Mouse (Mus musculus) embryonic facial prominence, embryonic 12.5 days (tissue): ENCODE results near the gene Ddn. TPM values are rescaled to one million over a fixed set of nuclear protein-coding genes. Genes with fewer than 3 reads are reported as not detected.
A peak's percentile ranks its signal among the peaks of the same experiment; 100 is the strongest.

Experiments used
- ATAC-seq: fragments of 200-750 bp; cut with Nextera tagmentation; 2 replicates; pipeline ENCODE4 v1.8.0; 2017; ENCODE audit not compliant: insufficient number of reproducible peaks, insufficient read depth, low FRiP score, low TSS enrichment
- H3K27ac ChIP-seq: fragments of 300-500 bp; sonication (generic); 2 replicates; pipeline ENCODE4 v1.5.1; 2016; ENCODE audit warnings: mild to moderate bottlenecking
- H3K27me3 ChIP-seq: fragments of 300-500 bp; sonication (generic); 2 replicates; pipeline ENCODE4 v1.6.1; 2016; ENCODE audit warnings: mild to moderate bottlenecking, moderate library complexity
- H3K36me3 ChIP-seq: fragments of 300-500 bp; sonication (generic); 2 replicates; pipeline ENCODE4 v1.6.1; 2016; ENCODE audit warnings: mild to moderate bottlenecking
- H3K4me1 ChIP-seq: fragments of 300-500 bp; sonication (generic); 2 replicates; pipeline ENCODE4 v1.6.1; 2016
- H3K4me2 ChIP-seq: fragments of 300-500 bp; sonication (generic); replicated peaks from 2 replicates; pipeline ENCODE4 v1.6.1; 2016; ENCODE audit warnings: mild to moderate bottlenecking, moderate library complexity
- H3K4me3 ChIP-seq: fragments of 300-500 bp; sonication (generic); 2 replicates; pipeline ENCODE4 v1.5.1; 2016; ENCODE audit warnings: mild to moderate bottlenecking
- H3K9ac ChIP-seq: fragments of 300-500 bp; sonication (generic); 2 replicates; pipeline ENCODE4 v1.6.1; 2016; ENCODE audit warnings: mild to moderate bottlenecking, moderate library complexity
- H3K9me3 ChIP-seq: fragments of 300-500 bp; sonication (generic); 2 replicates; pipeline ENCODE4 v1.6.1; 2016; ENCODE audit warnings: mild to moderate bottlenecking, moderate library complexity
- WGBS: fragments of 180-500 bp; shearing (Covaris S2); methylation state at CpG from one replicate; pipeline ENCODE4 v1.1.7; 2016; 5-methylcytosine and 5-hydroxymethylcytosine counted together
- polyA plus RNA-seq: library from polyadenylated mRNA; unstranded; fragments of >200 nt; fragmentation: Nextera tagmentation; extraction: Ambion mirVana; gene quantifications from 2 replicates; pipeline ENCODE4 v1.2.1, GENCODE M21; 2016

Gene Ddn
- polyA plus RNA-seq, 1 experiment from 2014 or later, result 0.04 TPM

GRCm38 (mm10) chr15:98843595-98844223 is 34.4 kb upstream of the Ddn start:
- ATAC-seq, result no peak
- 83% methylated on average over 11 of the region's 11 CpGs for WGBS
- H3K9me3 ChIP-seq, result no peaks in the 10 kb centered on the region
- H3K4me2 ChIP-seq, result no peak overlapping the region
- no peak overlapping the region; the same call in 1 of the 2 replicates for H3K9ac ChIP-seq
- no peaks in the 10 kb centered on the region for H3K27me3 ChIP-seq
- H3K36me3 ChIP-seq, result peaks cover 100% of the 10 kb centered on the region
- H3K4me3 ChIP-seq, result no peak overlapping the region
- no peaks in the 10 kb centered on the region for H3K4me1 ChIP-seq
- no peak overlapping the region for H3K27ac ChIP-seq

GRCm38 (mm10) chr15:98839671-98840585 is 30.6 kb upstream of the Ddn start:
- H3K9me3 ChIP-seq, result no peaks in the 10 kb centered on the region
- no peak overlapping the region for H3K4me2 ChIP-seq
- 93% methylated on average over 30 of the region's 30 CpGs for WGBS
- H3K27me3 ChIP-seq, result no peaks in the 10 kb centered on the region
- no peak overlapping the region for H3K4me3 ChIP-seq
- H3K4me1 ChIP-seq, result no peaks in the 10 kb centered on the region
- H3K27ac ChIP-seq, result no peak overlapping the region
- peaks cover 100% of the 10 kb centered on the region for H3K36me3 ChIP-seq
- H3K9ac ChIP-seq, result no peak overlapping the region
- ATAC-seq, result no peak

GRCm38 (mm10) chr15:98839161-98839560 is 29.9 kb upstream of the Ddn start:
- no peaks in the 10 kb centered on the region for H3K9me3 ChIP-seq
- no peak overlapping the region for H3K27ac ChIP-seq
- no peak overlapping the region for H3K4me3 ChIP-seq
- 97% methylated on average over 14 of the region's 14 CpGs for WGBS
- H3K9ac ChIP-seq, result no peak overlapping the region
- H3K4me2 ChIP-seq, result no peak overlapping the region
- H3K4me1 ChIP-seq, result no peaks in the 10 kb centered on the region
- peaks cover 100% of the 10 kb centered on the region for H3K36me3 ChIP-seq
- H3K27me3 ChIP-seq, result no peaks in the 10 kb centered on the region
- no peak for ATAC-seq

- H3K4me3 ChIP-seq, result no peak overlapping the region
- WGBS, result 79% methylated on average over 4 of the region's 4 CpGs
- H3K27ac ChIP-seq, result no peak overlapping the region
- ATAC-seq, result no peak
- no peak overlapping the region for H3K9ac ChIP-seq
- no peak overlapping the region for H3K4me2 ChIP-seq
- no peaks in the 10 kb centered on the region for H3K9me3 ChIP-seq
- no peaks in the 10 kb centered on the region for H3K27me3 ChIP-seq
- H3K4me1 ChIP-seq, result 0 out of 2 replicates have a peak, but pooled peaks cover 2% of the 10 kb centered on the region
- peaks cover 100% of the 10 kb centered on the region for H3K36me3 ChIP-seq
Observed at GRCm38 (mm10) chr15:98837743-98838103, 28.4 kb upstream of the Ddn start.

GRCm38 (mm10) chr15:98837006-98837742 is 27.9 kb upstream of the Ddn start:
- no peak overlapping the region for H3K27ac ChIP-seq
- no peak overlapping the region for H3K4me2 ChIP-seq
- peaks cover 96% of the 10 kb centered on the region for H3K36me3 ChIP-seq
- no peaks in the 10 kb centered on the region for H3K27me3 ChIP-seq
- no peak overlapping the region for H3K9ac ChIP-seq
- WGBS, result 94% methylated on average over 21 of the region's 21 CpGs
- ATAC-seq, result no peak
- H3K4me3 ChIP-seq, result no peak overlapping the region
- H3K9me3 ChIP-seq, result no peaks in the 10 kb centered on the region
- H3K4me1 ChIP-seq, result peaks cover 4% of the 10 kb centered on the region; the same call in 1 of the 2 replicates

GRCm38 (mm10) chr15:98835291-98835690 is 26.0 kb upstream of the Ddn start:
- Histone ChIP-seq H3K4me1 (peaks cover 9% of the 10 kb centered on the region; the same call in 1 of the 2 replicates), H3K27me3 (no peaks in the 10 kb centered on the region), H3K4me2 (no peak overlapping the region), H3K9ac (no peak overlapping the region), H3K27ac (no peak overlapping the region), H3K9me3 (no peaks in the 10 kb centered on the region), H3K36me3 (peaks cover 77% of the 10 kb centered on the region), H3K4me3 (no peak overlapping the region)
- WGBS, result 94% methylated on average over 14 of the region's 14 CpGs
- ATAC-seq, result no peak

GRCm38 (mm10) chr15:98834059-98834458 is 24.8 kb upstream of the Ddn start:
- peaks cover 65% of the 10 kb centered on the region for H3K36me3 ChIP-seq
- peaks cover 20% of the 10 kb centered on the region; the same call in 1 of the 2 replicates for H3K4me1 ChIP-seq
- H3K9ac ChIP-seq, result no peak overlapping the region
- no peak overlapping the region for H3K4me2 ChIP-seq
- no peak overlapping the region for H3K27ac ChIP-seq
- 86% methylated on average over 13 of the region's 13 CpGs for WGBS
- no peak overlapping the region for H3K4me3 ChIP-seq
- no peaks in the 10 kb centered on the region for H3K9me3 ChIP-seq
- no peak for ATAC-seq
- H3K27me3 ChIP-seq, result no peaks in the 10 kb centered on the region

- ATAC-seq, result no peak
- no peaks in the 10 kb centered on the region for H3K9me3 ChIP-seq
- H3K27me3 ChIP-seq, result no peaks in the 10 kb centered on the region
- no peak overlapping the region for H3K4me2 ChIP-seq
- peaks cover 20% of the 10 kb centered on the region; the same call in 1 of the 2 replicates for H3K4me1 ChIP-seq
- H3K36me3 ChIP-seq, result peaks cover 57% of the 10 kb centered on the region
- H3K4me3 ChIP-seq, result no peak overlapping the region
- no peak overlapping the region for H3K27ac ChIP-seq
- 84% methylated on average over 11 of the region's 11 CpGs for WGBS
- H3K9ac ChIP-seq, result no peak overlapping the region
Observed at GRCm38 (mm10) chr15:98833281-98833680, 24.0 kb upstream of the Ddn start.

GRCm38 (mm10) chr15:98832161-98833058 is 23.1 kb upstream of the Ddn start:
- H3K27ac ChIP-seq, result peak overlapping the region; percentile 93; the same call in 1 of the 2 replicates
- peaks cover 54% of the 10 kb centered on the region for H3K36me3 ChIP-seq
- no peak for ATAC-seq
- H3K27me3 ChIP-seq, result no peaks in the 10 kb centered on the region
- WGBS, result 63% methylated on average over 12 of the region's 12 CpGs
- no peaks in the 10 kb centered on the region for H3K9me3 ChIP-seq
- H3K4me3 ChIP-seq, result no peak overlapping the region
- peaks cover 20% of the 10 kb centered on the region; the same call in 1 of the 2 replicates for H3K4me1 ChIP-seq
- no peak overlapping the region for H3K9ac ChIP-seq
- H3K4me2 ChIP-seq, result no peak overlapping the region

- peak overlapping the region; percentile 84 for H3K4me3 ChIP-seq
- H3K4me2 ChIP-seq, result peak overlapping the region; percentile 61
- peak overlapping the region; percentile 93 for H3K27ac ChIP-seq
- H3K27me3 ChIP-seq, result no peaks in the 10 kb centered on the region
- peak overlapping the region; percentile 77; the same call in 1 of the 2 replicates for H3K9ac ChIP-seq
- peaks cover 46% of the 10 kb centered on the region for H3K36me3 ChIP-seq
- WGBS, result 19% methylated on average over 9 of the region's 9 CpGs
- H3K9me3 ChIP-seq, result no peaks in the 10 kb centered on the region
- H3K4me1 ChIP-seq, result peaks cover 20% of the 10 kb centered on the region; the same call in 1 of the 2 replicates
- no peak for ATAC-seq
Observed at GRCm38 (mm10) chr15:98831684-98832035, 22.4 kb upstream of the Ddn start.
